Mouse (Mus musculus) myocyte (in vitro differentiated cells): ENCODE results near the gene Itgb6.

Experiments
- CEBPB ChIP-seq: IDR thresholded peaks from 2 replicates; pipeline ENCODE4 v1.6.1; 2011; ENCODE audit warnings: mild to moderate bottlenecking, moderate library complexity; ENCODE audit not compliant: poor library complexity, insufficient read depth, severe bottlenecking
- E2F4 ChIP-seq: IDR thresholded peaks from one replicate; pipeline ENCODE4 v1.6.1; 2011; ENCODE audit warnings: mild to moderate bottlenecking, control low read depth, moderate library complexity; ENCODE audit not compliant: insufficient read depth
- MAX ChIP-seq: IDR thresholded peaks from one replicate; pipeline ENCODE4 v1.6.1; 2011; ENCODE audit warnings: low read depth, mild to moderate bottlenecking, control low read depth
- MYOG ChIP-seq, 3 experiments: IDR thresholded peaks; one replicate each; pipeline ENCODE4 v1.6.1; 2011; ENCODE audit warnings: control low read depth in 2 of 3, low read depth in 2 of 3, mild to moderate bottlenecking in 2 of 3; ENCODE audit not compliant: insufficient read length in 2 of 3, control insufficient read depth in 1 of 3, insufficient read depth in 1 of 3
- POLR2A ChIP-seq: IDR thresholded peaks from one replicate; pipeline ENCODE4 v1.6.1; 2011; ENCODE audit warnings: low read depth, mild to moderate bottlenecking, control low read depth, moderate library complexity; ENCODE audit not compliant: insufficient read length
- POLR2AphosphoS2 ChIP-seq: IDR thresholded peaks from one replicate; pipeline ENCODE4 v1.6.1; 2011; ENCODE audit warnings: low read depth, control low read depth; ENCODE audit not compliant: insufficient read length
- REST ChIP-seq: IDR thresholded peaks from one replicate; pipeline ENCODE4 v1.6.1; 2011; ENCODE audit warnings: mild to moderate bottlenecking, control low read depth, moderate library complexity; ENCODE audit not compliant: insufficient read depth, insufficient read length
- SRF ChIP-seq: IDR thresholded peaks from one replicate; pipeline ENCODE4 v1.6.1; 2011; ENCODE audit warnings: low read depth; ENCODE audit not compliant: control insufficient read depth, insufficient read length
- TCF12 ChIP-seq: IDR thresholded peaks from one replicate; pipeline ENCODE4 v1.6.1; 2011; ENCODE audit warnings: mild to moderate bottlenecking, control low read depth; ENCODE audit not compliant: poor library complexity, insufficient read depth, severe bottlenecking
- TCF3 ChIP-seq: IDR thresholded peaks from one replicate; pipeline ENCODE4 v1.6.1; 2011; ENCODE audit warnings: low read depth, control low read depth; ENCODE audit not compliant: insufficient read length
- USF1 ChIP-seq: IDR thresholded peaks from one replicate; pipeline ENCODE4 v1.6.1; 2011; ENCODE audit warnings: low read depth, mild to moderate bottlenecking, control low read depth, moderate library complexity

DNA sequence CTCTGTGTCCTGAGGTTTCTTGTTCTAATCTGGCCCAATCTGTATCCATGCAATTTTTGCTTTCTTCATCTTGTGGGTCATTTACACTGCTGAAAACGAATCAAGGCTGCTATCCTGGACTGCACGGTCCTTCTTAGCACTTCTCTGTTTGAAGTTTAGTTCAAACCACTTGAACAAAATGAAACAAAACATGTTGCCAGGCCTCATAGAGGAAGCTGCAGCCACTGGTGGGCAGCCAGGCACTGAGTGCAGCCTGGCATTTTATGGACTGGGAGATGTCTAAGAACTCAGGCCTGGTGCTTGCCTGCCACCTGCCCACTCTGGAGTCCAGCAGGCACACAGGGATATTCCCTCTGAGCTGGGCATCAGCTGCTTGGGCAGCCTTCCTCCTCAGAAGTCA lies 39.9 kb downstream of the Itgb6 start:
- TF ChIP-seq POLR2A (no peak), MYOG (IDR thresholded peaks at IDR 0.05; ENCODE audit: control insufficient read depth in 1 of 3, insufficient read depth in 1 of 3, insufficient read length in 2 of 3, low read depth in 2 of 3) (peak in 1 of 3 experiments; percentile 21), CEBPB (no peak), MAX (no peak), USF1 (no peak), POLR2AphosphoS2 (no peak), SRF (no peak), E2F4 (no peak), TCF3 (no peak), TCF12 (no peak), REST (no peak)
